13 mouse cellular contexts compared by ENCODE assay signal in genomic region chr8:103912983-103913926, GRCm38 (mm10).
DNase-seq lines count a peak whose midpoint lies in the region; ATAC-seq lines count a peak whose summit lies in the region.
"Had no signal": no experiment of that assay in that cellular context is flagged by ENCODE, and none has a peak within 500 bp of the region (broad histone marks: within the 10 kb centered on the region; RNA-seq: fewer than 3 reads in every experiment).

No protein-coding gene starts in this region.

- no peaks in the 10 kb centered on the region for H3K27me3 ChIP-seq in limb, embryonic 10.5 days (ENCODE audit: low read depth, poor library complexity, severe bottlenecking)
- H3K27me3 ChIP-seq in stomach, embryonic 16.5 days (ENCODE audit: control insufficient read depth, insufficient read depth, low read length) = no peaks in the 10 kb centered on the region
- H3K27me3 ChIP-seq: neural tube, embryonic 15.5 days had no signal

- no peak overlapping the region for H3K4me3 ChIP-seq in limb, embryonic 10.5 days
- H3K4me3 ChIP-seq in stomach, embryonic 16.5 days (replicated peaks; ENCODE audit: low read length) = no peak overlapping the region
- H3K4me3 ChIP-seq: erythroblast, embryonic 14.5 days; neural tube, embryonic 15.5 days had no signal

- ATAC-seq in stomach, embryonic 16.5 days (ENCODE audit: insufficient read depth, low FRiP score) = peak; percentile 65

- H3K4me1 ChIP-seq in limb, embryonic 10.5 days = peaks cover 14% of the 10 kb centered on the region
- 0 out of 2 replicates have a peak, but pooled peaks cover 9% of the 10 kb centered on the region for H3K4me1 ChIP-seq in stomach, embryonic 16.5 days (ENCODE audit: control insufficient read depth, insufficient read depth, low read length)

- H3K9me3 ChIP-seq in limb, embryonic 10.5 days (replicated peaks) = no peaks in the 10 kb centered on the region
- H3K9me3 ChIP-seq in stomach, embryonic 16.5 days (replicated peaks; ENCODE audit: control insufficient read depth, low read length) = no peaks in the 10 kb centered on the region
- H3K9me3 ChIP-seq: neural tube, embryonic 15.5 days had no signal

- H3K9ac ChIP-seq in stomach, embryonic 16.5 days (ENCODE audit: low read length) = 0 out of 2 replicates have a peak overlapping the region, but pooled peaks have one; percentile 13
- H3K9ac ChIP-seq: neural tube, embryonic 15.5 days had no signal

- H3K4me2 ChIP-seq in stomach, embryonic 16.5 days (ENCODE audit: low read depth, low read length) = no peak overlapping the region
- H3K4me2 ChIP-seq: neural tube, embryonic 15.5 days had no signal

- 79% methylated on average over 9 of the region's 9 CpGs for WGBS in limb, embryonic 10.5 days
- 70% methylated on average over 9 of the region's 9 CpGs for WGBS in stomach, embryonic 16.5 days

- H3K27ac ChIP-seq in limb, embryonic 10.5 days = peak overlapping the region; percentile 16; the same call in 1 of the 2 replicates
- peak overlapping the region; percentile 74 for H3K27ac ChIP-seq in stomach, embryonic 16.5 days (ENCODE audit: low read length)
- H3K27ac ChIP-seq: kidney, postnatal 0 days; macrophage; neural tube, embryonic 15.5 days had no signal

- DNase-seq in gastrocnemius, postnatal 10 days = peak; percentile 8
- DNase-seq in gastrocnemius, postnatal 4 days (ENCODE audit: low spot score in 2 of 2) = no peak
- peak; percentile 16 for DNase-seq in ovary, postnatal 10 days (ENCODE audit: low spot score)
- DNase-seq in ovary, adult 18-20 months (ENCODE audit: low spot score) = no peak
- DNase-seq in limb, embryonic 10.5 days (ENCODE audit: low spot score) = no peak
- no peak for DNase-seq in frontal cortex, postnatal 25 days (ENCODE audit: low spot score in 2 of 2)
- DNase-seq in cerebellum, adult 11-12 months = no peak
- DNase-seq: cerebellum, adult 8-10 months had no signal

- no peaks in the 10 kb centered on the region for H3K36me3 ChIP-seq in limb, embryonic 10.5 days
- no peaks in the 10 kb centered on the region for H3K36me3 ChIP-seq in stomach, embryonic 16.5 days (ENCODE audit: control insufficient read depth, insufficient read depth, low read length)
- H3K36me3 ChIP-seq: neural tube, embryonic 15.5 days had no signal

Comparison
In these comparisons a context has a peak if more than half of its experiments do, and no peak if none do; other contexts are left out.
1. DNase-seq: peak in gastrocnemius, postnatal 10 days (single experiment) and ovary, postnatal 10 days (single experiment); none in gastrocnemius, postnatal 4 days (0 of 2), ovary, adult 18-20 months (single experiment), limb, embryonic 10.5 days (single experiment), frontal cortex, postnatal 25 days (0 of 2) and cerebellum, adult 11-12 months (single experiment).